Mouse (Mus musculus) forebrain, embryonic 10.5 days (tissue): Measurements from ENCODE around the gene Gm20379. TPM values are rescaled to one million over a fixed set of nuclear protein-coding genes. Genes with fewer than 3 reads are reported as not detected.

Experiments used
- DNase-seq: peaks from one replicate; pipeline ENCODE4 v3.0.0-alpha.2; 2017; ENCODE audit warnings: low spot score; ENCODE audit errors: extremely low spot score
- H3K27ac ChIP-seq: fragments of 300-500 bp; sonication (generic); 2 replicates; pipeline ENCODE4 v1.5.1; 2016; ENCODE audit warnings: mild to moderate bottlenecking
- H3K27me3 ChIP-seq: fragments of 300-500 bp; sonication (generic); 2 replicates; pipeline ENCODE4 v1.6.1; 2016; ENCODE audit warnings: mild to moderate bottlenecking; ENCODE audit not compliant: poor library complexity, severe bottlenecking
- H3K36me3 ChIP-seq: fragments of 300-500 bp; sonication (generic); replicated peaks from 2 replicates; pipeline ENCODE4 v1.6.1; 2016; ENCODE audit warnings: mild to moderate bottlenecking, moderate library complexity
- H3K4me1 ChIP-seq: fragments of 300-500 bp; sonication (generic); 2 replicates; pipeline ENCODE4 v1.6.1; 2016
- H3K4me3 ChIP-seq: fragments of 300-500 bp; sonication (generic); 2 replicates; pipeline ENCODE4 v1.5.1; 2016; ENCODE audit warnings: mild to moderate bottlenecking, moderate library complexity
- H3K9me3 ChIP-seq: fragments of 300-500 bp; sonication (generic); 2 replicates; pipeline ENCODE4 v1.6.1; 2016; ENCODE audit warnings: mild to moderate bottlenecking, moderate library complexity
- WGBS: fragments of 180-500 bp; shearing (Covaris S2); methylation state at CpG from one replicate; pipeline ENCODE4 v1.1.7; 2016; 5-methylcytosine and 5-hydroxymethylcytosine counted together
- polyA plus RNA-seq: library from polyadenylated mRNA; unstranded; fragments of >200 nt; fragmentation: Nextera tagmentation; extraction: Ambion mirVana; gene quantifications from 2 replicates; pipeline ENCODE4 v1.2.1, GENCODE M21; 2016

Gene Gm20379
- polyA plus RNA-seq, 1 experiment from 2014 or later: 1.0 TPM

DNA sequence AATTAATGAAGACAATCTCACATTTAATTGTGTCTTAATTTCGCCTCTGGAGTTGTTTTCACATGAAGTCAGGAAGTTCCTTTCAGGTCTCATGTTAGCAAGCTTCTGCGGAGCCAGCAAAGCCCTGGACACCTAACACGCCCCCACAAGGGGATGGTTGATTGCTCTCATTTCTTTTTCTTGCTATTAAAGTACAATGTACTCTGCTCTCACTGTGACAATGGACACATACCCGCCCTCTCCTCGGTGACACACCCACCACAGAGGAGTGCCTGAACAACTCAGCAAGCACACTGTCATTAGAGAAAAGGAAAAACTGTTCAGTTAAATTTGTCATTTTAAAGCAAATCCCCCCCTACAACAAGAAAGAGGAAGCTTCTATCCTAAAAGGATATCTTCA lies 40.6 kb downstream of the Gm20379 start:
- DNase-seq: no peak
- Histone ChIP-seq H3K27ac (no peak overlapping the region), H3K36me3 (peaks cover 92% of the 10 kb centered on the region), H3K4me3 (no peak overlapping the region), H3K9me3 (no peaks in the 10 kb centered on the region), H3K4me1 (no peaks in the 10 kb centered on the region), H3K27me3 (no peaks in the 10 kb centered on the region)
- WGBS: 89% methylated on average over 5 of the region's 5 CpGs

DNA sequence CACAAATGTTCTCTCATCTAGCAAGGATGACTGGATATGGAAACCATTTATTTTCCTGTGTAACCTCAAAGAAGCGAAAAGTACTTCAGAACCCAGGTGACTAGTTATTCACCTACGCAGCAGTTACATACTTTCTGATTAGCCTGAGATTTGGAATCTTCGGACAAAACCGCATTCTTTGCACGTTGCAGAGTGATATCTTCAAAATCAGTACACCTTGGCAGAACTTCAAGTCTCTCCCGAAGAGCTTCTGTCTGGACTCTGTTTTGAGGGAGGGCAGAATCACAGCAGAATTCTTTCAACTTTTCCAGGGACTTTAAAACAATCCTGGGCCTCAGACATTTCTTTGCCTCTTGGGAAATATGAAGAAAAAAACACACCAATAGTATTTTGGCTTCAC lies 45.3 kb downstream of the Gm20379 start:
- Histone ChIP-seq H3K36me3 (peaks cover 62% of the 10 kb centered on the region), H3K4me3 (no peak overlapping the region), H3K9me3 (no peaks in the 10 kb centered on the region), H3K27ac (no peak overlapping the region), H3K4me1 (peaks cover 21% of the 10 kb centered on the region), H3K27me3 (no peaks in the 10 kb centered on the region)
- DNase-seq: no peak
- WGBS: 95% methylated on average over 6 of the region's 6 CpGs

DNA sequence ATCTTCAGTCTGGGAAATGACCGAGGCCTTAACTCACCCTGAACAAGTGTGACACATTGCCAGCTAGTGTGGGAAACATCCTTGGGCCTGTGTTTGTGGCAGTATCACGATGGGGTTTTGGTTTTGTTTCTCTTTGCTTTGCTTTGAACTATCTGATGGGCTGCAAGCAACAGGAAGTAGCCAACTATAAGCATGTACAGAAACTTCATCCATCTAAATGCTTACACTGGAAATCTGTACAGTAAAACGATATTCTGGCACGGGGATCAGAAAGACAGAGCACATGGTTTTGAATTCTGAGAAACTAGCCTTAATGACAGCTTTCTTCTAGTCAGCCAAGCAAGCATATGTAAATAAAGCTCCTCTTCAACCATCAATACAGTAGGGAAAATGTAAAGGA lies 48.2 kb downstream of the Gm20379 start:
- WGBS: 33% methylated on average over 4 of the region's 4 CpGs
- peak overlapping the region; percentile 83 for H3K4me3 ChIP-seq
- no peak for DNase-seq
- H3K36me3 ChIP-seq: peaks cover 60% of the 10 kb centered on the region
- H3K27ac ChIP-seq: peak overlapping the region; percentile 95
- no peaks in the 10 kb centered on the region for H3K27me3 ChIP-seq
- H3K4me1 ChIP-seq: peaks cover 34% of the 10 kb centered on the region
- no peaks in the 10 kb centered on the region for H3K9me3 ChIP-seq

DNA sequence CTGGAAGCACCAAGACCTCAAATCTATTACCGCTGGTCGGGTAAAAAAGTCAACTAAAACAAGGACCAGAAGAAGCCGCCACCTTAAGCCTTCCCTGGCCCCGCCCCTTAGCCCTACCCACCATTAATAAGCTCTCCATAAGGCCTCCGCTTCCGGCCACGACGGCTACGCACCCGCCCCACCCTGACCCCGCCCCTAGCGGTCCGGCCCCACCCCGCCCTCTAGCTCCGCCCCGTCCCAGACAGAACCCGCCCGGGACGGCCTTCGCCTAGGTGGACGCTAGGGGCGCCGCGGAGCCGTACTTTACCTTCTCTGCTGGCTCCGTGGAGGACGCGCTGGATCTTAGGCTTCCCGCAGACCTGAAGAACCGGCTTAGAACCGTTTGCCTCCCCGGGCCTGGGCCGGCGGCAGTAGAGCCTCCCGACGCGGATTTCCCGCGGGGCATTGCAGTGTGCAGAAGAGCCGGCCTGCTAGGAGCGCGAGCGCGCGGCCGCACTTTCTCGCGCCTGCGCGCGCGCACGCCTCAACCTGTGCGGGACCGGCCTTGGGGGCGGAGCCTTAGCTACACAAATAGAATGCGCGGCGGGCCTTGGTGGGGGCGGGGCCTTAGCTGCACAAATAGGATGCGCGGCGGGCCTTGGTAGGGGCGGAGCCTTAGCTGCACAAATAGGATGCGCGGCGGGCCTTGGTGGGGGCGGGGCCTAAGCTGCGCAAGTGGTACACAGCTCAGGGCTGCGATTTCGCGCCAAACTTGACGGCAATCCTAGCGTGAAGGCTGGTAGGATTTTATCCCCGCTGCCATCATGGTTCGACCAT lies 48.9 kb downstream of the Gm20379 start, which contains the start of the genes Dhfr and Msh3:
TSS of gene Dhfr (plus strand) at position 271 of the 816 bp plus-strand sequence.
TSS of gene Msh3 (minus strand) at position 548 of the 816 bp plus-strand sequence.
- peaks cover 60% of the 10 kb centered on the region for H3K36me3 ChIP-seq
- peak within 1 kb of the TSS; percentile 95 for H3K27ac ChIP-seq
- no peaks in the 10 kb centered on the region for H3K9me3 ChIP-seq
- H3K27me3 ChIP-seq: no peaks in the 10 kb centered on the region
- peaks cover 34% of the 10 kb centered on the region for H3K4me1 ChIP-seq
- H3K4me3 ChIP-seq: peak within 1 kb of the TSS; percentile 83
- peak; percentile 99 for DNase-seq
- under 1% methylated on average over 76 of the region's 76 CpGs for WGBS

DNA sequence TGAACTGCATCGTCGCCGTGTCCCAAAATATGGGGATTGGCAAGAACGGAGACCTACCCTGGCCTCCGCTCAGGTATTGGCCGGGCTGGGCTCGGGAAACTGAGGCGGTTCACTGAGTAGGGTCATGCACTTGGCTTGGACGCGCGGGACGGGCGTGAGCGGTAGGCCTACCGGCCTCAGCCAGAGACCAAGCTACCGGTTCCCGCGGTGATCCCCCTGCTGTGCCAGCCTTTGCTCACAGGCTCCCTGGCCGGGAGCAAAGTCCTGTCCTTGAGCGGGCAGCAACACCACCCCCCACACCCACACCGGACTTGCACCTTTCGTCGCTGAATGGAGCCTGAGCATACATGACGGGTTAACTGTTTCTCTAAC lies 49.5 kb downstream of the Gm20379 start:
- Histone ChIP-seq H3K36me3 (peaks cover 62% of the 10 kb centered on the region), H3K27ac (peak overlapping the region; percentile 95)
- 0% methylated on average over 24 of the region's 24 CpGs for WGBS

DNA sequence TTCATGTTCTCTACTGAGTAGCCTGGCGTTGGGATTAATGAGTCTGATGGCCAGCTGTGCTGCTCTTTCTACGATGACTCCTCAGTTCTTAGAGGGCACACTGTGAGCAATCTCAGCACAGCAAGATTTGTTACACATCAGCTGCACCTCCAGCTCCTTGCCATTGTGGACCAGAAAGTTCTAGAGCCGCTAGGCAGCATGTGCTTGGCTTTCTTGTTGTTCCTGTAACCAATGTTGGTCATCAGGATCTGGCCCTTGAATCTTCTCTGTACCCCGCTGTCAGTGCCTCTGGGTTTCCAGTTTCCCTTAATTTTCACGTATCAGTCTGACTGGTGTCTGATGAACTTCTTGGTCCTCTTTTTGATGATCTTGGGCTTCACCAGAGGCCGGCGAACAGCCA lies 50.6 kb downstream of the Gm20379 start:
- WGBS: 80% methylated on average over 7 of the region's 7 CpGs
- no peak overlapping the region for H3K27ac ChIP-seq
- no peaks in the 10 kb centered on the region for H3K27me3 ChIP-seq
- H3K9me3 ChIP-seq: no peaks in the 10 kb centered on the region
- DNase-seq: no peak
- H3K4me1 ChIP-seq: peaks cover 34% of the 10 kb centered on the region
- peaks cover 63% of the 10 kb centered on the region for H3K36me3 ChIP-seq
- peak overlapping the region; percentile 83 for H3K4me3 ChIP-seq

More for the DNA sequence above, 49.5 kb downstream of the Gm20379 start:
- Histone ChIP-seq H3K9me3 (no peaks in the 10 kb centered on the region), H3K4me1 (peaks cover 34% of the 10 kb centered on the region), H3K4me3 (peak overlapping the region; percentile 83), H3K27me3 (no peaks in the 10 kb centered on the region)
- no peak for DNase-seq

Other genes with a start within 250 kb of the Gm20379 start
- 0.02 TPM in 1 of 2 replicates, not detected in the other for gene Rasgrf2, start 174.3 kb upstream of the Gm20379 start, polyA plus RNA-seq
- gene Dhfr, start 48.7 kb downstream of the Gm20379 start, polyA plus RNA-seq: 31.7 and 31.8 TPM in 2 replicates
- gene Msh3, start 49.0 kb downstream of the Gm20379 start, polyA plus RNA-seq: 36.1 and 37.5 TPM in 2 replicates
- 0.05 TPM in 2 replicates for gene Ankrd34b, start 119.9 kb downstream of the Gm20379 start, polyA plus RNA-seq
- gene Fam151b, start 178.0 kb downstream of the Gm20379 start, polyA plus RNA-seq: 0.24 TPM in 1 of 2 replicates, not detected in the other
- 10.0 and 10.3 TPM in 2 replicates for gene Zfyve16, start 224.9 kb downstream of the Gm20379 start, polyA plus RNA-seq